Mouse (Mus musculus): ENCODE measurements at regions not wholly inside any gene's neighbourhood (a gene's known extent, or its start where the extent isn't known, plus 50 kb on each side); places are given as distances from the start of the nearest gene placed in this dataset.

- no peak for TF ChIP-seq CTCF (IDR thresholded peaks at IDR 0.05; ENCODE audit: insufficient read depth, low read length)
- no peak for TF ChIP-seq POLR2A (IDR thresholded peaks at IDR 0.05; ENCODE audit: borderline replicate concordance, extremely low read depth, low read depth, low read length)
These were observed 73.8 kb downstream of the Cd24a start for GRCm38 (mm10) chr10:43651915-43652314.
